Mouse (Mus musculus): ENCODE measurements around the gene Fam120b.

Gene Fam120b

GRCm38 (mm10) chr17:15440463-15441121 is 44.6 kb downstream of the Fam120b start:
- no peak for TF ChIP-seq GATA4 (IDR thresholded peaks at IDR 0.05; ENCODE audit: insufficient replicate concordance, low read length)

- no peak for TF ChIP-seq GATA4 (IDR thresholded peaks at IDR 0.05; ENCODE audit: insufficient replicate concordance, low read length)
Observed at GRCm38 (mm10) chr17:15445421-15445820, 49.4 kb downstream of the Fam120b start.

- no peak for TF ChIP-seq GATA4 (IDR thresholded peaks at IDR 0.05; ENCODE audit: insufficient replicate concordance, low read length)
Observed at GRCm38 (mm10) chr17:15447831-15448230, 51.8 kb downstream of the Fam120b start.

- no peak for TF ChIP-seq GATA4 (IDR thresholded peaks at IDR 0.05; ENCODE audit: insufficient replicate concordance, low read length)
Observed at GRCm38 (mm10) chr17:15449606-15450005, 53.6 kb downstream of the Fam120b start.

GRCm38 (mm10) chr17:15455203-15455602 is 59.2 kb downstream of the Fam120b start:
- no peak for TF ChIP-seq GATA4 (IDR thresholded peaks at IDR 0.05; ENCODE audit: insufficient replicate concordance, low read length)

- no peak for TF ChIP-seq GATA4 (IDR thresholded peaks at IDR 0.05; ENCODE audit: insufficient replicate concordance, low read length)
Observed at GRCm38 (mm10) chr17:15456595-15456994, 60.6 kb downstream of the Fam120b start.

GRCm38 (mm10) chr17:15459761-15460160 is 63.8 kb downstream of the Fam120b start:
- TF ChIP-seq GATA4 (IDR thresholded peaks at IDR 0.05; ENCODE audit: insufficient replicate concordance, low read length) = no peak

- no peak for TF ChIP-seq GATA4 (IDR thresholded peaks at IDR 0.05; ENCODE audit: insufficient replicate concordance, low read length)
Observed at GRCm38 (mm10) chr17:15461921-15462495, 66.0 kb downstream of the Fam120b start.

- TF ChIP-seq GATA4 (IDR thresholded peaks at IDR 0.05; ENCODE audit: insufficient replicate concordance, low read length) = no peak
Observed at GRCm38 (mm10) chr17:15467669-15468068, 71.7 kb downstream of the Fam120b start.

GRCm38 (mm10) chr17:15472671-15473070 is 76.7 kb downstream of the Fam120b start:
- no peak for TF ChIP-seq GATA4 (IDR thresholded peaks at IDR 0.05; ENCODE audit: insufficient replicate concordance, low read length)
